Mouse (Mus musculus) MEL (cell line): ENCODE data around the gene Pou3f1. TPM values are rescaled to one million over a fixed set of nuclear protein-coding genes. Genes with fewer than 3 reads are reported as not detected.

Experiments
- DNase-seq: peaks from one replicate; pipeline ENCODE4 v3.0.0; 2011; ENCODE audit warnings: low read depth, low spot score
- H3K27ac ChIP-seq: 2 replicates; pipeline ENCODE4 v1.5.1; 2012; ENCODE audit warnings: low read depth, mild to moderate bottlenecking, control low read depth, low read length, moderate library complexity; ENCODE audit not compliant: control insufficient read depth
- H3K27me3 ChIP-seq, 2 experiments: fragments of 150-350 bp in 1 of 2; sonication (generic) in 1 of 2; 2 replicates each; pipeline ENCODE4 v1.6.1; 2012; ENCODE audit warnings: low read length in 2 of 2, mild to moderate bottlenecking in 2 of 2, improper control_type of control experiment in 1 of 2, moderate library complexity in 1 of 2; ENCODE audit not compliant: insufficient read depth in 2 of 2, control insufficient read depth in 1 of 2
- H3K36me3 ChIP-seq, 2 experiments: 2 replicates each; pipeline ENCODE4 v1.6.1; 2012 to 2014; ENCODE audit warnings: low read length in 2 of 2, improper control_type of control experiment in 1 of 2, inconsistent platforms in 1 of 2, mild to moderate bottlenecking in 1 of 2; ENCODE audit not compliant: insufficient read depth in 2 of 2, control insufficient read depth in 1 of 2
- H3K4me1 ChIP-seq, 2 experiments: fragments of 150-350 bp in 1 of 2; sonication (generic) in 1 of 2; 2 replicates each; pipeline ENCODE4 v1.6.1; 2012; ENCODE audit warnings: low read length in 2 of 2, improper control_type of control experiment in 1 of 2, mild to moderate bottlenecking in 1 of 2; ENCODE audit not compliant: insufficient read depth in 2 of 2, control insufficient read depth in 1 of 2
- H3K4me3 ChIP-seq, 2 experiments: fragments of 150-350 bp in 1 of 2; sonication (generic) in 1 of 2; 2 replicates each; pipeline ENCODE4 v1.5.1; 2012; ENCODE audit warnings: low read depth in 2 of 2, low read length in 2 of 2, mild to moderate bottlenecking in 2 of 2, moderate library complexity in 2 of 2, control low read depth in 1 of 2, improper control_type of control experiment in 1 of 2; ENCODE audit not compliant: control insufficient read depth in 1 of 2, insufficient read depth in 1 of 2
- H3K79me2 ChIP-seq: 2 replicates; pipeline ENCODE4 v1.6.1; 2012; ENCODE audit warnings: mild to moderate bottlenecking, low read length, moderate library complexity; ENCODE audit not compliant: control insufficient read depth, poor library complexity, insufficient read depth
- H3K9ac ChIP-seq: 2 replicates; pipeline ENCODE4 v1.6.1; 2012; ENCODE audit warnings: low read depth, mild to moderate bottlenecking, control low read depth, low read length, moderate library complexity; ENCODE audit not compliant: control insufficient read depth, poor library complexity, severe bottlenecking
- H3K9me3 ChIP-seq: fragments of 150-350 bp; sonication (generic); replicated peaks from 2 replicates; pipeline ENCODE4 v1.6.1; 2012; ENCODE audit warnings: mild to moderate bottlenecking, low read length, improper control_type of control experiment, moderate library complexity; ENCODE audit not compliant: insufficient read depth
- BHLHE40 ChIP-seq: IDR thresholded peaks from 2 replicates; pipeline ENCODE4 v1.6.1; 2012; ENCODE audit warnings: low read depth, mild to moderate bottlenecking, inconsistent platforms, low read length, improper control_type of control experiment, borderline replicate concordance
- CTCF ChIP-seq, 3 experiments: IDR thresholded peaks in 2 of 3; conservative IDR thresholded peaks in 1 of 3; 2 replicates each; pipeline ENCODE4 v1.5.1; 2011 to 2012; ENCODE audit warnings: low read length in 3 of 3, low read depth in 2 of 3, mild to moderate bottlenecking in 2 of 3, improper control_type of control experiment in 1 of 3, inconsistent platforms in 1 of 3, mixed read lengths in 1 of 3, moderate library complexity in 1 of 3; ENCODE audit not compliant: control insufficient read depth in 1 of 3, insufficient read depth in 1 of 3, poor library complexity in 1 of 3, severe bottlenecking in 1 of 3
- E2F4 ChIP-seq: IDR thresholded peaks from 2 replicates; pipeline ENCODE4 v1.6.1; 2011; ENCODE audit warnings: low read depth, low read length, improper control_type of control experiment, borderline replicate concordance
- ELF1 ChIP-seq: IDR thresholded peaks from 2 replicates; pipeline ENCODE4 v1.6.1; 2014; ENCODE audit warnings: low read depth, mild to moderate bottlenecking, inconsistent platforms, low read length, improper control_type of control experiment, moderate library complexity
- ETS1 ChIP-seq: IDR thresholded peaks from 2 replicates; pipeline ENCODE4 v1.6.1; 2012; ENCODE audit warnings: low read depth, mild to moderate bottlenecking, inconsistent platforms, low read length, improper control_type of control experiment, moderate library complexity
- GATA1 ChIP-seq: IDR thresholded peaks from 2 replicates; pipeline ENCODE4 v1.6.1; 2011; ENCODE audit warnings: low read depth, low read length, improper control_type of control experiment
- HCFC1 ChIP-seq: IDR thresholded peaks from 2 replicates; pipeline ENCODE4 v1.6.1; 2012; ENCODE audit warnings: low read depth, mild to moderate bottlenecking, inconsistent platforms, low read length, improper control_type of control experiment, moderate library complexity
- MAZ ChIP-seq: IDR thresholded peaks from 2 replicates; pipeline ENCODE4 v1.6.1; 2012; ENCODE audit warnings: low read depth, mild to moderate bottlenecking, inconsistent platforms, low read length, improper control_type of control experiment
- MEF2A ChIP-seq: IDR thresholded peaks from 2 replicates; pipeline ENCODE4 v1.6.1; 2014; ENCODE audit warnings: low read depth, mild to moderate bottlenecking, inconsistent platforms, low read length, improper control_type of control experiment; ENCODE audit not compliant: poor library complexity, insufficient replicate concordance, severe bottlenecking; ENCODE audit errors: extremely low read depth
- MXI1 ChIP-seq: IDR thresholded peaks from 2 replicates; pipeline ENCODE4 v1.6.1; 2011; ENCODE audit warnings: mild to moderate bottlenecking, low read depth, low read length, improper control_type of control experiment
- MYC ChIP-seq: IDR thresholded peaks from 2 replicates; pipeline ENCODE4 v1.6.1; 2011; ENCODE audit warnings: low read depth, mild to moderate bottlenecking, low read length, improper control_type of control experiment, moderate library complexity
- POLR2AphosphoS2 ChIP-seq: IDR thresholded peaks from 2 replicates; pipeline ENCODE4 v1.6.1; 2011; ENCODE audit warnings: low read length, improper control_type of control experiment
- POLR2AphosphoS5 ChIP-seq: IDR thresholded peaks from 2 replicates; pipeline ENCODE4 v1.6.1; 2012; ENCODE audit warnings: low read depth, borderline replicate concordance, mild to moderate bottlenecking, inconsistent platforms, low read length, moderate library complexity, mixed read lengths
- RAD21 ChIP-seq: IDR thresholded peaks from 2 replicates; pipeline ENCODE4 v1.6.1; 2011; ENCODE audit warnings: mild to moderate bottlenecking, low read depth, low read length, improper control_type of control experiment
- SIN3A ChIP-seq: IDR thresholded peaks from 2 replicates; pipeline ENCODE4 v1.6.1; 2012; ENCODE audit warnings: low read length, improper control_type of control experiment, inconsistent platforms
- SMC3 ChIP-seq: IDR thresholded peaks from 2 replicates; pipeline ENCODE4 v1.6.1; 2011; ENCODE audit warnings: low read depth, low read length, improper control_type of control experiment
- USF2 ChIP-seq, 2 experiments: IDR thresholded peaks; 2 replicates each; pipeline ENCODE4 v1.6.1; 2011 to 2012; ENCODE audit warnings: improper control_type of control experiment in 2 of 2, low read length in 2 of 2, borderline replicate concordance in 1 of 2, inconsistent platforms in 1 of 2, low read depth in 1 of 2, mild to moderate bottlenecking in 1 of 2; ENCODE audit not compliant: insufficient read depth in 1 of 2
- ZC3H11A ChIP-seq: IDR thresholded peaks from 2 replicates; pipeline ENCODE4 v1.6.1; 2012; ENCODE audit warnings: low read depth, mild to moderate bottlenecking, inconsistent platforms, low read length, improper control_type of control experiment
- ZNF384 ChIP-seq: IDR thresholded peaks from 2 replicates; pipeline ENCODE4 v1.6.1; 2012; ENCODE audit warnings: low read depth, mild to moderate bottlenecking, inconsistent platforms, low read length, improper control_type of control experiment
- polyA plus RNA-seq, 2 experiments: library from polyadenylated mRNA; stranded (reverse) in 1 of 2; unstranded in 1 of 2; fragments of >175 nt in 1 of 2; fragments of >200 nt in 1 of 2; gene quantifications; 2 replicates each; pipeline versions ENCODE4 v1.2.1 to v1.2.4; 2012; ENCODE audit warnings: low replicate concordance in 2 of 2, low read depth in 1 of 2; ENCODE audit not compliant: insufficient read length in 2 of 2, insufficient read depth in 1 of 2, missing spikeins in 1 of 2
- total RNA-seq: library from RNA; depleted of rRNA; stranded (reverse); fragments of 300-350 nt; gene quantifications from 2 replicates; pipeline ENCODE4 v1.2.3, GENCODE M21; 2012

Gene Pou3f1
- total and polyA plus RNA-seq, 3 experiments = not detected

GRCm38 (mm10) chr4:124670232-124670631 is 13.6 kb downstream of the Pou3f1 start:
- H3K79me2 ChIP-seq = no peaks in the 10 kb centered on the region
- no peaks in the 10 kb centered on the region for H3K27me3 ChIP-seq

GRCm38 (mm10) chr4:124671583-124671982 is 15.0 kb downstream of the Pou3f1 start:
- no peaks in the 10 kb centered on the region for H3K27me3 ChIP-seq

More at GRCm38 (mm10) chr4:124670232-124670631, 13.6 kb downstream of the Pou3f1 start:
- Histone ChIP-seq H3K36me3 (no peaks in the 10 kb centered on the region), H3K4me1 (no peaks in the 10 kb centered on the region), H3K27ac (no peak overlapping the region), H3K9ac (no peak overlapping the region), H3K4me3 (no peak overlapping the region), H3K9me3 (no peaks in the 10 kb centered on the region)
- no peak for TF ChIP-seq CTCF (IDR thresholded peaks at IDR 0.05 in 2 of 3, conservative IDR thresholded peaks at IDR 0.05 in 1 of 3; ENCODE audit: control insufficient read depth in 1 of 3, insufficient read depth in 1 of 3, low read depth in 2 of 3, low read length in 3 of 3, poor library complexity in 1 of 3, severe bottlenecking in 1 of 3)
- no peak for TF ChIP-seq BHLHE40
- TF ChIP-seq SMC3 = no peak
- no peak for TF ChIP-seq RAD21
- no peak for TF ChIP-seq ZNF384
- TF ChIP-seq MAZ = no peak
- TF ChIP-seq POLR2AphosphoS5 = no peak
- no peak for TF ChIP-seq E2F4
- TF ChIP-seq MEF2A = no peak
- no peak for TF ChIP-seq POLR2AphosphoS2
- TF ChIP-seq GATA1 = no peak
- TF ChIP-seq MXI1 = no peak
- TF ChIP-seq USF2 (IDR thresholded peaks at IDR 0.05; ENCODE audit: borderline replicate concordance in 1 of 2, insufficient read depth in 1 of 2, low read depth in 1 of 2, low read length in 2 of 2) = no peak
- TF ChIP-seq HCFC1 = no peak
- TF ChIP-seq ELF1 = no peak
- no peak for DNase-seq

More at GRCm38 (mm10) chr4:124671583-124671982, 15.0 kb downstream of the Pou3f1 start:
- no peak overlapping the region for H3K27ac ChIP-seq
- no peaks in the 10 kb centered on the region for H3K79me2 ChIP-seq
- no peaks in the 10 kb centered on the region for H3K36me3 ChIP-seq
- H3K9me3 ChIP-seq = no peaks in the 10 kb centered on the region
- no peaks in the 10 kb centered on the region for H3K4me1 ChIP-seq
- TF ChIP-seq ETS1 (no peak), E2F4 (no peak), MYC (no peak), MXI1 (no peak), SIN3A (no peak), MAZ (no peak), ZC3H11A (no peak)
- DNase-seq = no peak
- H3K4me3 ChIP-seq = no peak overlapping the region
- H3K9ac ChIP-seq = no peak overlapping the region
